Mouse (Mus musculus): ENCODE measurements around the gene Foxf1. TPM values are rescaled to one million over a fixed set of nuclear protein-coding genes. Genes with fewer than 3 reads are reported as not detected.

The Foxf1 gene
- total RNA-seq, 2 experiments from 2014 or later: 0.36 to 0.38 TPM

GRCm38 (mm10) chr8:121113261-121113660 lies 29.1 kb downstream of the Foxf1 start:
- peak; percentile 99 for DNase-seq (ENCODE audit: low spot score in 2 of 2)

DNA sequence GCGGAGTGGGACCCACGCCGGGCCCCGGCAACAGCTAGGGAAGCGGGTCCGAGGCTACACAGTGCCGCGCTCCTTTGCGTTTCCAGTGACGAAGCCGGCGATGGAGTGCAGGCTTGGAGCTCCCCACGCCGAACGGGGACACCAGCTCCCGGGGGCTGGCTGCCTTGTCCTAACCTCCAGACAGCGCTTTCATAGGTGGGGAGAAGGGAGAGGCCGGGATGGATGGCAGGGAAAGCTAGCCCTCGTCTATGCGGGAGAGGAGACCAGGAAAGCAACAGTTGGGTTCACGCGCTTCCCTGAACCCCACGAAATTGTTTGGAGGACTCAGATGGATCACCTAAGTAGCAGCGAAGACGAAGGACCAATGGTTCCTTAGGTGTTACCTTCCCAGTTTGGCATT lies 30.9 kb downstream of the Foxf1 start:
- DNase-seq (ENCODE audit: low spot score in 2 of 2): no peak

GRCm38 (mm10) chr8:121115948-121116347 lies 31.8 kb downstream of the Foxf1 start, which contains the start of gene Foxc2:
Gene Foxc2, plus strand, starts transcription at chr8:121116171.
- peak; percentile 66 to 75 for DNase-seq (ENCODE audit: low spot score in 2 of 2)

DNA sequence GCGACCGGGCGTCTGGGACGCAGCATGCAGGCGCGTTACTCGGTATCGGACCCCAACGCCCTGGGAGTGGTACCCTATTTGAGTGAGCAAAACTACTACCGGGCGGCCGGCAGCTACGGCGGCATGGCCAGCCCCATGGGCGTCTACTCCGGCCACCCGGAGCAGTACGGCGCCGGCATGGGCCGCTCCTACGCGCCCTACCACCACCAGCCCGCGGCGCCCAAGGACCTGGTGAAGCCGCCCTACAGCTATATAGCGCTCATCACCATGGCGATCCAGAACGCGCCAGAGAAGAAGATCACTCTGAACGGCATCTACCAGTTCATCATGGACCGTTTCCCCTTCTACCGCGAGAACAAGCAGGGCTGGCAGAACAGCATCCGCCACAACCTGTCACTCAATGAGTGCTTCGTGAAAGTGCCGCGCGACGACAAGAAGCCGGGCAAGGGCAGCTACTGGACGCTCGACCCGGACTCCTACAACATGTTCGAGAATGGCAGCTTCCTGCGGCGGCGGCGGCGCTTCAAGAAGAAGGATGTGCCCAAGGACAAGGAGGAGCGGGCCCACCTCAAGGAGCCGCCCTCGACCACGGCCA lies 32.5 kb downstream of the Foxf1 start:
- peak; percentile 18 to 38 for DNase-seq (ENCODE audit: low spot score in 2 of 2)

- DNase-seq (ENCODE audit: low spot score in 2 of 2): peak in 1 of 2 experiments; percentile 30
Measured at GRCm38 (mm10) chr8:121117186-121117651, 33.0 kb downstream of the Foxf1 start.

DNA sequence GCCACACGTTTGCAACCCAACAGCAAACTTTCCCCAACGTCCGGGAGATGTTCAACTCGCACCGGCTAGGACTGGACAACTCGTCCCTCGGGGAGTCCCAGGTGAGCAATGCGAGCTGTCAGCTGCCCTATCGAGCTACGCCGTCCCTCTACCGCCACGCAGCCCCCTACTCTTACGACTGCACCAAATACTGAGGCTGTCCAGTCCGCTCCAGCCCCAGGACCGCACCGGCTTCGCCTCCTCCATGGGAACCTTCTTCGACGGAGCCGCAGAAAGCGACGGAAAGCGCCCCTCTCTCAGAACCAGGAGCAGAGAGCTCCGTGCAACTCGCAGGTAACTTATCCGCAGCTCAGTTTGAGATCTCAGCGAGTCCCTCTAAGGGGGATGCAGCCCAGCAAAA lies 33.7 kb downstream of the Foxf1 start:
- DNase-seq (ENCODE audit: low spot score in 2 of 2): no peak

GRCm38 (mm10) chr8:121118634-121119420 lies 34.6 kb downstream of the Foxf1 start:
- no peak for DNase-seq (ENCODE audit: low spot score in 2 of 2)

DNA sequence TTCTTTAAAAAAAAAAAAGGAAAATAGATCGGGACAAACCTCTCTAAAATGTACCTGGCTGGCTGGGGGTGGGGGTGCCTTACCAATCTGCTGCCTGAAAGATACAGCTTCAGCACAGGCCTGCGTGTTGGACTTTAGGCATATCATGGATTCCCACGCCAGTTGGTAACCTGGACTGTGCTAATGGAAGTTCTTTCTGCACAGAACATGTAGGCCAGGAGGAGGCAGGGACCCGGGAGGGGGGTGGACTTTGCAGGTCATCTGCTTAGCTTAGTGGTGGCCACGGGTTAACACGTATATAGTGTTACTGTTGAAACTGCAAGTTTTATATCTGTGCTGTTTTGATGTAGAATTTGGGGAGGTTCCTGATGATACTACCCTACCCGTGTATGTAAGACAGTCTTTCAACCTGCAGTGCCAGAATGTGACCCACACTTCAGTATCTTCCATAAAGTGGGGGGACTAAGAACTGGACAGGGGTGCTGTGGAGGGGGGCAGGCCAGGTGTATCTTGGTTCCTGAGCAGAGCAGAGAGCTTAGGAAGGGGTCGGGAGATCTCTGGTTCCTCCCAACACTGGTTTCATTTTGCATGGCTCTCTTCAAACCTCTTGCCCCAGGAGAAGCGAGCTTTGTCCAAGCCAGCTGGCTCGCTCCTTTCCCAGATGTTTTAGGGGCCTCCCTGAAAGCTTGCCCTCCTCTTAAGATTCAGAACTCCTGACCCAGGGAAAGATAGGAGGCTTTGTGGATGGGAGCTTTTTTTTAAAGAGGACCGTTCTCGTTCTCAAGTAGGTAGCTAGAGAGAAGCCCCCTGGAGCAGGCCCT lies 35.7 kb downstream of the Foxf1 start:
- DNase-seq (ENCODE audit: low spot score in 2 of 2): no peak

DNA sequence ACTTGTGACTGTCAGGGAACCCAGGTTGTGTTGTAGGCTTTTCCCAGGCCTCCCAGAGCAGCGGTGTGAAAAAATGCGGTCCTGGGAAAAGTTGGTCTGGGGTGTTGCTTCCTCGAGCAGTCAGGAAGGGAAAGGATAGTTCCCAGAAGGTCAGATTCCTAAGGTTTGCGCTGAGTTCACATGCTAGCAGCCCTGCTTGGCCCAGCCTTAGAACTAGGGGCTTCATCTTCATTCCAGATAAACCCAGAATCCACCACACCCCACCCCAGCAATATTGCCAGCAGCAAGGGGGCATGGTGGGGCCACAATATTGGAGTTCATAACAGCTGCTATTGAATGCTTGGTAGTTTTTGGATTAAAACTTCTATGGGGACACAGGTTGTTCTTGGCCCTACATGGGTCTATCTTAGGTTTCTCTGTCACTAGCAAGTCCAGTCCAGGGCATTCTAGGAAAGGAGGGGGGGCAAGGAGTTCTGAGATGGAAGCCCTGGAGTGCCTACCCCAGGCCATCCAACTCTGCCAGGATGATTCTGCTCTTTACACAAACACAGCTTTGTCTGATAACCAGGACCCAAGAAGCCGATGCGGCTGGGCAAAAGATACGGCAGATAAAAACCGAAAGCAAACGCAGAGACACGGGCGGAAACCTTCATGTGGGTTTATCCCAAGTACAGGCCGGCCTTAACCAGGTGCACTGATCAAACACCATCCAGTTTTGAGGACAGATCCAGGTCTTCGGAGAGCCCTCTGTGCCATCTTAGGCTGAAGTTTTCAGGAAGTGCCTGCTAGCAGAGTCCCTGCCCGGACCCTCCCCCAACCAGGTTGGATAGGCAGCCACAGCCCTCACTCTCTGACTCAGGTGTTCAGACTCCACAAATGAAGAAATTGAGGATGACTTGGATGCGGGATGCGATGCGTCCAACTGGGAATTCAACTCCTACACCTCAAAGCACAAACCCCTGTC lies 36.6 kb downstream of the Foxf1 start:
- DNase-seq (ENCODE audit: low spot score in 2 of 2): no peak

- DNase-seq (ENCODE audit: low spot score in 2 of 2): no peak
Measured at GRCm38 (mm10) chr8:121121704-121122103, 37.5 kb downstream of the Foxf1 start.

- no peak for DNase-seq (ENCODE audit: low spot score in 2 of 2)
Measured at GRCm38 (mm10) chr8:121122368-121122767, 38.2 kb downstream of the Foxf1 start.

GRCm38 (mm10) chr8:121123113-121123512 lies 38.9 kb downstream of the Foxf1 start:
- no peak for DNase-seq (ENCODE audit: low spot score in 2 of 2)

DNA sequence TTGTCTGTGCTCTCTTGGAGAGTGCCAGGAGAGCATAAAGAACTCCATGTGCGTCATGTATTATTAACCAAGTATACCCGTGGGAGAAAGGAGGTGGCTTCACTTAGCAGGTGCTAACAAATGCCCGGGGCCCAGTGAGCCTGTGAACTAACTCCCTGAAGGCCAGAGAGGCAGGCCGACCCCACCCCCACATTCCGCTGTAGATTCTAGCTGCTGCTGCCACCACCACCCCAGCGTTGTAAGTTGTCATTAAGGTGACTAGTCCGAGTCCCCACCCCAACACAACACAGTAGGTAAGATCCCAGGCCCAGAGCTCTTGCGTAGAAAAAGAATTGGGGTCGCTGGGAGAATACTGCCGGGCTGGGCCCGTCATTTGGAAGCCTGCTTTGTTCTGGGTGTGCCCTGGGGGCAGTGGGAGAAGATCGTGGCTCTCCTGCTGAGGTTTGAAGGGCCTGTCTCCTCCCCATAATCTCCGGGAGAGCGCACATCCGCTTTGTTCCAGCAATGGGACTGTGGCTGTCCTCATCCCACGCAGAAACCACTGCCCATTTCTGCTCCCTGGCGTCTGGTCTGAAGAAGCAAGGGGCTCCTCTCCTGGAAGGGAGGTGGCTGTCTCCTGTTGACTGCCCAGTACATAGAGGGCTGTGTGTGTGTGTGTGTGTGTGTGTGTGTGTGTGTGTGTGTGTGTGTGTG lies 40.5 kb downstream of the Foxf1 start:
- no peak for DNase-seq (ENCODE audit: low spot score in 2 of 2)

DNA sequence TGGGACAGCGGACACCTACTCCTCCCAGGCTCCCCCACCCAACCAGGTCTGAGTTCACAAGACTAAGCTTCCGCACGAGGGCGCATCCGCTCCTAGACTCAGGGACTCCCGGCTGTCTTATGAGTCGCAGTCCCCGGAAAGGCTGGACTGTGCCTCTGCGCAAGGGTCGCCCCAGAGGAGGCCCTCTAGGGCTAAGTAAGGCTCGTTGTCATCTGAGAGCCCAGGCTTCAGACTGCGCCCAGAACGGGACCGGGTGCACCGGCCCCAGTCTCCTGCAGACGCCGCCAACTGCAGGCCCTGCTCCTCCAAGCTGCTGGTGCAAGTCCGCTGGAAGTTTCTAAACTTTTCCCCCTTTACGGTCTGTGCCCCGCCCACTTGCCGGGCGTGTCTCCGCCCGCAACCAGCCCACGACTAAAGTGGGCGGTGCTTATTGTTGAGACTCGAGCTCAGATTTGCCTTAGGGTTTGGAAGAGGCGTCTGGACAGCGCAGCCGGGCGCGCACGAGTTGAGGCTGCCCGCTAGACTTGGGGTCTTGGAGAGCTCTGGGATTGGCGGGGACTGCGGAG lies 41.2 kb downstream of the Foxf1 start:
- DNase-seq (ENCODE audit: low spot score in 2 of 2): peak; percentile 65 to 66

DNA sequence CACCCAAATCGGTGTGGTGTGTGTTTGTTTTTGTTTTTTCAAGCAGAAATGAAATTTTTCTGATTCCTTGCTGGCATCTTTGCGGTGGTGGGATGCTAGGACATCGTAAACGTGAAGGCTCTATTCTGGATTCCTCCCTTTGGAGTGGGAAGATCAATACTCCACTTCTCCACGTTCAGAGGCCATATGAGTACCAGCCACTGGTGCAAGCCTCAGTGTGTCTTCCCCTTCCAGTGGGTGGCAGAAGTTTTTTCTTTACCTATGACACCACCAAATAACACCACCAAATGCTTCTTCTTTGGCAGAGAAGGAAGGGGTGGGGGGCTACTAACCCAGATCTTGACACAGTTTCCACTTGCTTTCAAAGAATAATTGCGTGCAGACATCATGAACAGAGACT lies 42.0 kb downstream of the Foxf1 start:
- no peak for DNase-seq (ENCODE audit: low spot score in 2 of 2)

DNA sequence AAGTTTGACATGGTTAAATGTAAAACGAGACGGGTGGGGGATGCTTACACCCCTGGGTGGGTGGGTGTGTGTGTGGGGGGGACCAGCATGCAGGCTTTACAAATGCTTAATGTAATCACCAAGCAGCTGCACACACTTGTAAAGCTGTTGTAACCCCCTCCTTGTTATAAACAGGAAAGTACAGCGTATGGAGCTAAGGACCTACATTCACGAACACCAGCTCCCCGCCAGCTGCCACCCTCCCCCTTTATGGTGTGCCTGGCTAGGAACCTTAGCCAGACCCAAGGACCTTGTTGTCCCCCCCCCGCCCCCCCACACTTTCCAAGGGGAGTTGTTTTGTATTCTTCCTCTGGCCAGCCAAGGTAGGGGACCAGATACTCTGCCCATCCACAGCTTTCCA lies 42.5 kb downstream of the Foxf1 start:
- DNase-seq (ENCODE audit: low spot score in 2 of 2): no peak

DNA sequence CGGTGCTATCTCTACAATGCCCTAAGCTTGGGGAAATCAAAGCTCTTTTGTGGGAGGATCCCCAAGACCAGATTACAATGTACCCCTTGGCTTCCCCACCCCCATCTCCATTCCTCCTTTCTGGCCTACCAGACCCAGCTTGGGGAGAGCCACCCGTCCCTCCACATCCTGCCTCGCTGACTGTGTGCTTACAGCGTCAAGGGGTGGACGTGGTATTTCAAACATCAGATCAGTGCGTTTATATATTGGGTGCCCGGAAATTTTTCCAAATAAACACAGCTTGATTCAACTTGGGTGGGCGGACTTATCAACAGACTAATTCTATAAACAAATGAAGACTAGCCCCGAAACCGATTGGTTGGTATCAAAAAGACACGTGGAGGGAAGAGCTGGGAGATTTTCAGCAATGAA lies 43.1 kb downstream of the Foxf1 start:
- no peak for DNase-seq (ENCODE audit: low spot score in 2 of 2)

DNA sequence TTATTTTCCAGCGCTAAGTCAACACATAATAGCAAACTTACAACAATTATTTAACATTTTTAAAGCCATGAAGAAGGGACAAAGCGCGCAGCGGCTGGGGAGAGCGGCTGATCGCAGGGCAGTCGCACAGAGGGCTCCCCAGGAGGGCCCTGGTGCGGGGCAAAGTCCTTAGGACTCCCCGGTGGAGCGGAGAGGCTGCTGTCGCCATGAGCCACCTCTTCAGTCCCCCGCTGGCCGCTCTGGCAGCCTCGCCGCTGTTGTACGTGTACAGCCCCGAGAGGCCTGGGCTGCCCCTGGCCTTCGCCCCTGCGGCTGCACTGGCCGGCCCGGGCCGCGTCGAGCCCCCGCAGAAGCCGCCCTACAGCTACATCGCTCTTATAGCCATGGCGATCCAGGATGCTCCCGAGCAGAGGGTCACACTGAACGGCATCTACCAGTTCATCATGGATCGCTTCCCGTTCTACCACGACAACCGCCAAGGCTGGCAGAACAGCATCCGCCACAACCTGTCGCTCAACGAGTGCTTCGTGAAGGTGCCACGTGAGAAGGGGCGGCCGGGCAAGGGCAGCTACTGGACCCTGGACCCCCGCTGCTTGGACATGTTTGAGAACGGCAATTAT lies 43.7 kb downstream of the Foxf1 start, which contains the start of gene Foxl1:
TSS of gene Foxl1 (plus strand) at position 185 of the 620 bp plus-strand sequence.
- no peak for DNase-seq (ENCODE audit: low spot score in 2 of 2)

Measured in adrenal gland, adult 18-20 months (tissue).